Mouse (Mus musculus) forebrain, embryonic 10.5 days (tissue): Measurements from ENCODE around the gene Atl3. TPM values are rescaled to one million over a fixed set of nuclear protein-coding genes. Genes with fewer than 3 reads are reported as not detected.

Experiments used
- DNase-seq: peaks from one replicate; pipeline ENCODE4 v3.0.0-alpha.2; 2017; ENCODE audit warnings: low spot score; ENCODE audit errors: extremely low spot score
- H3K27ac ChIP-seq: fragments of 300-500 bp; sonication (generic); 2 replicates; pipeline ENCODE4 v1.5.1; 2016; ENCODE audit warnings: mild to moderate bottlenecking
- H3K27me3 ChIP-seq: fragments of 300-500 bp; sonication (generic); 2 replicates; pipeline ENCODE4 v1.6.1; 2016; ENCODE audit warnings: mild to moderate bottlenecking; ENCODE audit not compliant: poor library complexity, severe bottlenecking
- H3K36me3 ChIP-seq: fragments of 300-500 bp; sonication (generic); replicated peaks from 2 replicates; pipeline ENCODE4 v1.6.1; 2016; ENCODE audit warnings: mild to moderate bottlenecking, moderate library complexity
- H3K4me1 ChIP-seq: fragments of 300-500 bp; sonication (generic); 2 replicates; pipeline ENCODE4 v1.6.1; 2016
- H3K4me3 ChIP-seq: fragments of 300-500 bp; sonication (generic); 2 replicates; pipeline ENCODE4 v1.5.1; 2016; ENCODE audit warnings: mild to moderate bottlenecking, moderate library complexity
- H3K9me3 ChIP-seq: fragments of 300-500 bp; sonication (generic); 2 replicates; pipeline ENCODE4 v1.6.1; 2016; ENCODE audit warnings: mild to moderate bottlenecking, moderate library complexity
- WGBS: fragments of 180-500 bp; shearing (Covaris S2); methylation state at CpG from one replicate; pipeline ENCODE4 v1.1.7; 2016; 5-methylcytosine and 5-hydroxymethylcytosine counted together
- polyA plus RNA-seq: library from polyadenylated mRNA; unstranded; fragments of >200 nt; fragmentation: Nextera tagmentation; extraction: Ambion mirVana; gene quantifications from 2 replicates; pipeline ENCODE4 v1.2.1, GENCODE M21; 2016

Atl3 gene
- polyA plus RNA-seq, 1 experiment from 2014 or later, result 7.8 TPM

DNA sequence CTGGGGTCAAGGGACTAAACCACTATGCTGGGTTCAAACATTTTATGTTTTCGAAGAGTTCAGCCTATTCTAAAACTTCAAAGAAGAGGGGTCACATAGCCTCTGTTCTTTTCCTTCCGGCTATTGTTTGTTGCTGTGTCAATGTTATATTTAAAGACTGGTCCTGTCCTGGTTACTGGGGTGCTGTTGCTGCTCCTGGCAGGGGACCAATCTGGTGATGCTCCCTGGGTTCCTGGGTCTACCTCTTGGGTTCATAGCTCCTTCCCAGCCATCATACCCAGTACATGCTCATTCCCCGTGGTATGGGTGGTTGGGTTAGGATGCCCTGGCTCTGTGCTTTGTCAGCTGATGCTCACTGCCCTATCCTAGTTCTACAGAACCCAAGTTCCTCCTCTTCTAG is 83.9 kb downstream of the Atl3 start:
- Histone ChIP-seq H3K4me3 (no peak overlapping the region), H3K4me1 (no peaks in the 10 kb centered on the region), H3K27me3 (no peaks in the 10 kb centered on the region), H3K9me3 (no peaks in the 10 kb centered on the region), H3K36me3 (no peaks in the 10 kb centered on the region), H3K27ac (no peak overlapping the region)
- 94% methylated on average over 3 of the region's 3 CpGs for WGBS
- DNase-seq, result no peak

- H3K4me1 ChIP-seq, result 0 out of 2 replicates have a peak, but pooled peaks cover 6% of the 10 kb centered on the region
- 74% methylated on average over 5 of the region's 5 CpGs for WGBS
- no peak for DNase-seq
- no peaks in the 10 kb centered on the region for H3K27me3 ChIP-seq
- H3K4me3 ChIP-seq, result no peak overlapping the region
- no peaks in the 10 kb centered on the region for H3K36me3 ChIP-seq
- H3K9me3 ChIP-seq, result no peaks in the 10 kb centered on the region
- no peak overlapping the region for H3K27ac ChIP-seq
Observed at GRCm38 (mm10) chr19:7581042-7581441, 87.2 kb downstream of the Atl3 start.

GRCm38 (mm10) chr19:7583101-7583500 is 89.3 kb downstream of the Atl3 start:
- 0 out of 2 replicates have a peak, but pooled peaks cover 6% of the 10 kb centered on the region for H3K4me1 ChIP-seq
- H3K9me3 ChIP-seq, result peaks cover 1% of the 10 kb centered on the region; the same call in 1 of the 2 replicates
- no peak for DNase-seq
- H3K27me3 ChIP-seq, result no peaks in the 10 kb centered on the region
- H3K4me3 ChIP-seq, result no peak overlapping the region
- WGBS, result 74% methylated on average over 7 of the region's 7 CpGs
- no peak overlapping the region for H3K27ac ChIP-seq
- no peaks in the 10 kb centered on the region for H3K36me3 ChIP-seq

- Histone ChIP-seq H3K27me3 (no peaks in the 10 kb centered on the region), H3K9me3 (peaks cover 5% of the 10 kb centered on the region; the same call in 1 of the 2 replicates), H3K27ac (no peak overlapping the region), H3K4me1 (0 out of 2 replicates have a peak, but pooled peaks cover 6% of the 10 kb centered on the region), H3K36me3 (no peaks in the 10 kb centered on the region), H3K4me3 (no peak overlapping the region)
- 82% methylated on average over 3 of the region's 3 CpGs for WGBS
- DNase-seq, result no peak
Observed at GRCm38 (mm10) chr19:7583599-7583998, 89.8 kb downstream of the Atl3 start.

GRCm38 (mm10) chr19:7585279-7585678 is 91.4 kb downstream of the Atl3 start:
- H3K36me3 ChIP-seq, result no peaks in the 10 kb centered on the region
- H3K27ac ChIP-seq, result no peak overlapping the region
- peaks cover 5% of the 10 kb centered on the region; the same call in 1 of the 2 replicates for H3K9me3 ChIP-seq
- H3K4me1 ChIP-seq, result 0 out of 2 replicates have a peak, but pooled peaks cover 6% of the 10 kb centered on the region
- WGBS, result 91% methylated on average over 8 of the region's 8 CpGs
- H3K27me3 ChIP-seq, result no peaks in the 10 kb centered on the region
- no peak overlapping the region for H3K4me3 ChIP-seq
- no peak for DNase-seq

GRCm38 (mm10) chr19:7585764-7586163 is 91.9 kb downstream of the Atl3 start:
- 93% methylated on average over 6 of the region's 6 CpGs for WGBS
- H3K36me3 ChIP-seq, result no peaks in the 10 kb centered on the region
- H3K4me3 ChIP-seq, result no peak overlapping the region

More at GRCm38 (mm10) chr19:7585764-7586163, 91.9 kb downstream of the Atl3 start:
- H3K27ac ChIP-seq, result no peak overlapping the region
- H3K9me3 ChIP-seq, result peaks cover 5% of the 10 kb centered on the region; the same call in 1 of the 2 replicates
- no peaks in the 10 kb centered on the region for H3K27me3 ChIP-seq
- 0 out of 2 replicates have a peak, but pooled peaks cover 6% of the 10 kb centered on the region for H3K4me1 ChIP-seq
- DNase-seq, result no peak

Other genes starting within 250 kb of the Atl3 start
- gene Rcor2, start 226.7 kb upstream of the Atl3 start, polyA plus RNA-seq, result 61.7 and 64.0 TPM in 2 replicates
- 38.2 and 41.4 TPM in 2 replicates for gene Mark2, start 152.2 kb upstream of the Atl3 start, polyA plus RNA-seq
- gene Spindoc, start 111.0 kb upstream of the Atl3 start, polyA plus RNA-seq, result 44.5 and 45.0 TPM in 2 replicates
- gene 2700081O15Rik, start 76.4 kb upstream of the Atl3 start, polyA plus RNA-seq, result 5.2 TPM in 2 replicates
- gene Rtn3, start 10.8 kb upstream of the Atl3 start, polyA plus RNA-seq, result 237 and 242 TPM in 2 replicates
- gene Pla2g16, start 63.4 kb downstream of the Atl3 start, polyA plus RNA-seq, result 5.7 and 6.9 TPM in 2 replicates
- 0.11 and 0.14 TPM in 2 replicates for gene Lgals12, start 113.2 kb downstream of the Atl3 start, polyA plus RNA-seq
- not detected in 2 replicates for gene Hrasls5, start 118.5 kb downstream of the Atl3 start, polyA plus RNA-seq
- not detected in 2 replicates for gene Slc22a19, start 217.3 kb downstream of the Atl3 start, polyA plus RNA-seq